Mouse (Mus musculus): ENCODE measurements around the gene Tmem200b. TPM values are rescaled to one million over a fixed set of nuclear protein-coding genes. Genes with fewer than 3 reads are reported as not detected.

Gene Tmem200b
- polyA plus RNA-seq, 1 experiment from 2014 or later: 0.79 TPM

Other genes starting within 250 kb of the Tmem200b start
- 8.7 and 9.6 TPM in 2 replicates for gene Ptpru, start 83.5 kb upstream of the Tmem200b start, polyA plus RNA-seq (2016; fragmentation: Nextera tagmentation; extraction: Ambion mirVana)
- 36.4 and 37.4 TPM in 2 replicates for gene Mecr, start 78.3 kb upstream of the Tmem200b start, polyA plus RNA-seq (2016; fragmentation: Nextera tagmentation; extraction: Ambion mirVana)
- gene Srsf4, start 48.2 kb upstream of the Tmem200b start, polyA plus RNA-seq (2016; fragmentation: Nextera tagmentation; extraction: Ambion mirVana): 145 and 150 TPM in 2 replicates
- 0.09 TPM in 1 of 2 replicates, not detected in the other for gene Gm10300, start 152.9 kb downstream of the Tmem200b start, polyA plus RNA-seq (2016; fragmentation: Nextera tagmentation; extraction: Ambion mirVana)
- gene Epb41, start 153.6 kb downstream of the Tmem200b start, polyA plus RNA-seq (2016; fragmentation: Nextera tagmentation; extraction: Ambion mirVana): 168 and 189 TPM in 2 replicates
- gene Oprd1, start 222.7 kb downstream of the Tmem200b start, polyA plus RNA-seq (2016; fragmentation: Nextera tagmentation; extraction: Ambion mirVana): 0.49 and 0.56 TPM in 2 replicates